Mouse (Mus musculus) neural tube, embryonic 15.5 days (tissue): ENCODE measurements around the gene Akr1c19. TPM values are rescaled to one million over a fixed set of nuclear protein-coding genes. Genes with fewer than 3 reads are reported as not detected.
A peak's percentile ranks its signal among the peaks of the same experiment; 100 is the strongest.
"Not testable (repeated sequence)": the region's sequence is repeated elsewhere in the genome, so short reads cannot be mapped to it uniquely, and the experiment has no call there.

ENCODE experiments used
- ATAC-seq: fragments of 200-750 bp; cut with Nextera tagmentation; 2 replicates; pipeline ENCODE4 v1.8.0; 2017; ENCODE audit warnings: mild to moderate bottlenecking, moderate TSS enrichment, moderate library complexity; ENCODE audit not compliant: low FRiP score
- H3K27ac ChIP-seq: fragments of 300-500 bp; sonication (generic); replicated peaks from 2 replicates; pipeline ENCODE4 v1.5.1; 2015; ENCODE audit warnings: mild to moderate bottlenecking, inconsistent platforms
- H3K27me3 ChIP-seq: fragments of 300-500 bp; sonication (generic); replicated peaks from 2 replicates; pipeline ENCODE4 v1.6.1; 2015; ENCODE audit warnings: inconsistent platforms
- H3K36me3 ChIP-seq: fragments of 300-500 bp; sonication (generic); 2 replicates; pipeline ENCODE4 v1.6.1; 2015; ENCODE audit warnings: inconsistent platforms
- H3K4me1 ChIP-seq: fragments of 300-500 bp; sonication (generic); 2 replicates; pipeline ENCODE4 v1.6.1; 2015; ENCODE audit warnings: inconsistent platforms
- H3K4me2 ChIP-seq: fragments of 300-500 bp; sonication (generic); 2 replicates; pipeline ENCODE4 v1.6.1; 2015; ENCODE audit warnings: inconsistent platforms, mild to moderate bottlenecking, moderate library complexity
- H3K4me3 ChIP-seq: fragments of 300-500 bp; sonication (generic); replicated peaks from 2 replicates; pipeline ENCODE4 v1.5.1; 2015; ENCODE audit warnings: mild to moderate bottlenecking, inconsistent platforms
- H3K9ac ChIP-seq: fragments of 300-500 bp; sonication (generic); replicated peaks from 2 replicates; pipeline ENCODE4 v1.6.1; 2015; ENCODE audit warnings: mild to moderate bottlenecking, inconsistent platforms
- H3K9me3 ChIP-seq: fragments of 300-500 bp; sonication (generic); replicated peaks from 2 replicates; pipeline ENCODE4 v1.6.1; 2016; ENCODE audit warnings: inconsistent platforms
- WGBS: fragments of 180-500 bp; shearing (Covaris S2); methylation state at CpG from one replicate; pipeline ENCODE4 v1.1.7; 2015; ENCODE audit warnings: mixed read lengths; 5-methylcytosine and 5-hydroxymethylcytosine counted together
- polyA plus RNA-seq: library from polyadenylated mRNA; unstranded; fragments of >200 nt; fragmentation: Nextera tagmentation; extraction: Ambion mirVana; gene quantifications from 2 replicates; pipeline ENCODE4 v1.2.1, GENCODE M21; 2015

The Akr1c19 gene
- polyA plus RNA-seq, 1 experiment from 2014 or later = 6.4 TPM

GRCm38 (mm10) chr13:4230841-4231623 lies 2.5 kb downstream of the Akr1c19 start:
- H3K4me1 ChIP-seq = no peaks in the 10 kb centered on the region
- no peak overlapping the region for H3K27ac ChIP-seq
- no peaks in the 10 kb centered on the region for H3K27me3 ChIP-seq
- no peak overlapping the region for H3K4me3 ChIP-seq
- no peak overlapping the region for H3K4me2 ChIP-seq
- 91% methylated on average over 8 of the region's 8 CpGs for WGBS
- H3K9ac ChIP-seq = no peak overlapping the region
- no peak for ATAC-seq
- no peaks in the 10 kb centered on the region for H3K9me3 ChIP-seq
- H3K36me3 ChIP-seq = no peaks in the 10 kb centered on the region

- H3K4me3 ChIP-seq = no peak overlapping the region
- no peaks in the 10 kb centered on the region for H3K4me1 ChIP-seq
- H3K9ac ChIP-seq = no peak overlapping the region
- no peaks in the 10 kb centered on the region for H3K36me3 ChIP-seq
- no peaks in the 10 kb centered on the region for H3K9me3 ChIP-seq
- H3K4me2 ChIP-seq = no peak overlapping the region
- ATAC-seq = no peak
- H3K27ac ChIP-seq = no peak overlapping the region
- no peaks in the 10 kb centered on the region for H3K27me3 ChIP-seq
- WGBS = 81% methylated on average over 1 of the region's 1 CpGs
Measured at GRCm38 (mm10) chr13:4233135-4233534, 4.6 kb downstream of the Akr1c19 start.

- no peak overlapping the region for H3K4me2 ChIP-seq
- no peak for ATAC-seq
- no peaks in the 10 kb centered on the region for H3K27me3 ChIP-seq
- no peaks in the 10 kb centered on the region for H3K36me3 ChIP-seq
- no peak overlapping the region for H3K9ac ChIP-seq
- H3K9me3 ChIP-seq = no peaks in the 10 kb centered on the region
- 65% methylated on average over 3 of the region's 3 CpGs for WGBS
- H3K27ac ChIP-seq = no peak overlapping the region
- no peaks in the 10 kb centered on the region for H3K4me1 ChIP-seq
- no peak overlapping the region for H3K4me3 ChIP-seq
Measured at GRCm38 (mm10) chr13:4233536-4234172, 5.2 kb downstream of the Akr1c19 start.

GRCm38 (mm10) chr13:4244861-4245559 lies 16.5 kb downstream of the Akr1c19 start:
- Histone ChIP-seq H3K4me3 (peak overlapping the region; percentile 46), H3K9me3 (no peaks in the 10 kb centered on the region), H3K36me3 (no peaks in the 10 kb centered on the region), H3K27me3 (no peaks in the 10 kb centered on the region), H3K4me2 (peak overlapping the region; percentile 64), H3K27ac (peak overlapping the region; percentile 58; the same call in 1 of the 2 replicates), H3K9ac (peak overlapping the region; percentile 49), H3K4me1 (no peaks in the 10 kb centered on the region)
- ATAC-seq = peak; percentile 97
- 3% methylated on average over 13 of the region's 13 CpGs for WGBS

- Histone ChIP-seq H3K27me3 (no peaks in the 10 kb centered on the region), H3K27ac (no peak overlapping the region), H3K4me3 (no peak overlapping the region), H3K9ac (no peak overlapping the region), H3K4me2 (no peak overlapping the region), H3K9me3 (no peaks in the 10 kb centered on the region), H3K36me3 (no peaks in the 10 kb centered on the region), H3K4me1 (no peaks in the 10 kb centered on the region)
- ATAC-seq = no peak
- WGBS = 68% methylated on average over 3 of the region's 3 CpGs
Measured at GRCm38 (mm10) chr13:4249347-4249746, 20.8 kb downstream of the Akr1c19 start.

- not testable (repeated sequence) for H3K9ac ChIP-seq, H3K27ac ChIP-seq, H3K4me3 ChIP-seq, H3K9me3 ChIP-seq, H3K27me3 ChIP-seq, H3K36me3 ChIP-seq, ATAC-seq, H3K4me2 ChIP-seq, H3K4me1 ChIP-seq
Measured at GRCm38 (mm10) chr13:4256894-4257293, 28.4 kb downstream of the Akr1c19 start.

GRCm38 (mm10) chr13:4257349-4257748 lies 28.8 kb downstream of the Akr1c19 start:
- no peak overlapping the region for H3K4me2 ChIP-seq
- H3K4me3 ChIP-seq = no peak overlapping the region
- H3K27ac ChIP-seq = no peak overlapping the region
- no peaks in the 10 kb centered on the region for H3K27me3 ChIP-seq
- no peak for ATAC-seq
- H3K9ac ChIP-seq = no peak overlapping the region
- 89% methylated on average over 6 of the region's 6 CpGs for WGBS
- H3K9me3 ChIP-seq = no peaks in the 10 kb centered on the region
- H3K36me3 ChIP-seq = no peaks in the 10 kb centered on the region
- no peaks in the 10 kb centered on the region for H3K4me1 ChIP-seq

- H3K4me1 ChIP-seq = no peaks in the 10 kb centered on the region
- H3K9ac ChIP-seq = no peak overlapping the region
- no peak overlapping the region for H3K27ac ChIP-seq
- H3K4me3 ChIP-seq = no peak overlapping the region
- no peak for ATAC-seq
- no peak overlapping the region for H3K4me2 ChIP-seq
- no peaks in the 10 kb centered on the region for H3K9me3 ChIP-seq
- no peaks in the 10 kb centered on the region for H3K36me3 ChIP-seq
- WGBS = 83% methylated on average over 3 of the region's 3 CpGs
- H3K27me3 ChIP-seq = no peaks in the 10 kb centered on the region
Measured at GRCm38 (mm10) chr13:4264612-4265011, 36.1 kb downstream of the Akr1c19 start.

- H3K9me3 ChIP-seq = no peaks in the 10 kb centered on the region
- no peaks in the 10 kb centered on the region for H3K27me3 ChIP-seq
- WGBS = 87% methylated on average over 2 of the region's 2 CpGs
- no peak overlapping the region for H3K4me2 ChIP-seq
- H3K36me3 ChIP-seq = no peaks in the 10 kb centered on the region
- H3K27ac ChIP-seq = no peak overlapping the region
- H3K4me3 ChIP-seq = no peak overlapping the region
- ATAC-seq = no peak
- no peaks in the 10 kb centered on the region for H3K4me1 ChIP-seq
- no peak overlapping the region for H3K9ac ChIP-seq
Measured at GRCm38 (mm10) chr13:4265047-4265446, 36.5 kb downstream of the Akr1c19 start.

- H3K4me2 ChIP-seq, H3K27ac ChIP-seq, H3K27me3 ChIP-seq, H3K4me3 ChIP-seq, H3K4me1 ChIP-seq, H3K9me3 ChIP-seq, H3K36me3 ChIP-seq, ATAC-seq, H3K9ac ChIP-seq: not testable (repeated sequence)
- 90% methylated on average over 2 of the region's 2 CpGs for WGBS
Measured at GRCm38 (mm10) chr13:4265455-4265854, 37.0 kb downstream of the Akr1c19 start.

- Histone ChIP-seq H3K36me3 (no peaks in the 10 kb centered on the region), H3K27ac (no peak overlapping the region), H3K4me1 (no peaks in the 10 kb centered on the region), H3K27me3 (no peaks in the 10 kb centered on the region), H3K4me2 (no peak overlapping the region), H3K9ac (no peak overlapping the region), H3K9me3 (no peaks in the 10 kb centered on the region), H3K4me3 (no peak overlapping the region)
- no peak for ATAC-seq
Measured at GRCm38 (mm10) chr13:4270860-4271259, 42.4 kb downstream of the Akr1c19 start.

- Histone ChIP-seq H3K4me2 (no peak overlapping the region), H3K4me1 (no peaks in the 10 kb centered on the region), H3K4me3 (no peak overlapping the region), H3K9me3 (no peaks in the 10 kb centered on the region), H3K9ac (no peak overlapping the region), H3K27me3 (no peaks in the 10 kb centered on the region), H3K36me3 (no peaks in the 10 kb centered on the region), H3K27ac (no peak overlapping the region)
- no peak for ATAC-seq
- WGBS = 91% methylated on average over 2 of the region's 2 CpGs
Measured at GRCm38 (mm10) chr13:4277526-4277925, 49.0 kb downstream of the Akr1c19 start.
